Mouse (Mus musculus) frontal cortex, postnatal 25 days (tissue): ENCODE measurements around the gene Sema6d.
"Not testable (repeated sequence)": the region's sequence is repeated elsewhere in the genome, so short reads cannot be mapped to it uniquely, and the experiment has no call there.

ENCODE experiments used
- DNase-seq, 2 experiments: peaks; one replicate each; pipeline ENCODE4 v3.0.0; 2022; ENCODE audit warnings: low spot score in 2 of 2

Gene Sema6d

DNA sequence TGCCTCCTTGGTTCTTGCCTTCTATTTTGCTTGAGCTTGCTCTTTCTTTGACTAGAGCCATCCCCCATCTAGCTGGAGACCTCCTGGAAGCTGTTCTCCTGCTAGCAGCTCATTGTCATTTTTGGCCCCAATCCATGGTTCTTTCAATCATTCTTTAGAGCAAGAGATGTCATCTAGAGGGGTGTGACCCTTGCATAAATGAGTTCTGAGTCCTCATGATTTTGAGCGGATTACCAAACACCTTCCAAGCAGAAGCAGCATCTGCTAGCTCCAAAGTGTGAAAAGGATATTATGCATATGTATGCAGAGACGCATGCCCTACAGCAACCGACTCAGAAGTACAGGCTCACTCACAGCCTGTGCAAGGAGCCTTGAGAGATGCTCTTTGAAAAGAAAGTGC lies 201.4 kb downstream of the Sema6d start:
- peak in 1 of 2 experiments; percentile 8 for DNase-seq

DNA sequence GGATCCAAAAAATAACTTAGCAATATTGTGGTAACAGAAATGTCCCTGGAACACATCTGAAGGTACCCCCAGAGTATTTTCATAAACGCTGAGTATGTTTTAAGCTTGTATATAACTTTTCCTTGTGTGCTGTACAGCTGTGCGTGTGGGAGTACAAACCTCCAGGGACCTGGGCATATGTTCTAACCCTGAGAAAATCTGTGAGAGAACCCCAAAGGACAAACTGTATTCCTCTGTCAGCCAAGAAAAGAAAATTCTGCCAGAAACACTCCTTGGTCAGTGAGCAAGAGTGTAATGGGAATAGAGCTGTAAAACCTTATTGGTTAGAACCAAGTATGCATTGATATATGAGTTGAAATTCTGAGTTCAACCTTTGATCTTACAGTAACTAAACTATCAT lies 203.8 kb downstream of the Sema6d start:
- no peak for DNase-seq

DNA sequence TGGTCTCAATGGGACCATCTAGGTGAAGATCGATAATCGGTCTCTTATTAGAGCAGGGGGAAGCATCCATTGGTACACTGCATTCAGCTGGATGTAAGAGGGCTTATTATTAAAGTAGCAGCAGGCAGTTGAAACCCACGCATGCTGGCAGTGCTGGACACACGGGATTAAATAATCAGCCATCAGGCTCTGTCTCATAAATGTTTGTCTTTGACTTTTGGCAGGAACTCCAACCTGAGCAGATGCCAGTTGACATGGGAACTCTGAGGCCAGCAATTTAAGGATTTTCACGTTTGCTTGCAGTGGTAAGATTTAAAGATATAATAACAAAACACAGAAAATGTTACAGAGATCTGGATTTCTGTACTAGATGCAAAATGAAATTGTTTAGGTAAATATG lies 208.6 kb downstream of the Sema6d start:
- no peak for DNase-seq

DNA sequence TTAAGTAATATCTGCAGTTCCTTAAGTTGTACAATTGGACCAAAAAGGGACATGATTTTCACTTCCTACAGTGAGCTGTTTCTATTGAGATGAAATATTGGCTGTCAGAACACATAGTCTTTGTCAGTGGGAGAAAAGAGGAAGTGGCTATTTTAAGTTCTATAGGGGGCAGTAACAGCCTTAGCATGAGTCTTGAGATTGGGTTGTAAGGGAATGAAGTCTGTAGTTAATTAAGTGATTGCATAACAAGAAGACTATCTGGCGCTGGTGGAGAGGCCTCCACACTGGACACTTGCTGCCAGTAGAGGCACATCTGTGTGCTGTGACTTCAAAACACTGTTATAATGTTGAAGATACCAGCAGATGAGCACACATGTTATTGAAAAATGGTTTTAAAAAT lies 209.1 kb downstream of the Sema6d start:
- no peak for DNase-seq

DNA sequence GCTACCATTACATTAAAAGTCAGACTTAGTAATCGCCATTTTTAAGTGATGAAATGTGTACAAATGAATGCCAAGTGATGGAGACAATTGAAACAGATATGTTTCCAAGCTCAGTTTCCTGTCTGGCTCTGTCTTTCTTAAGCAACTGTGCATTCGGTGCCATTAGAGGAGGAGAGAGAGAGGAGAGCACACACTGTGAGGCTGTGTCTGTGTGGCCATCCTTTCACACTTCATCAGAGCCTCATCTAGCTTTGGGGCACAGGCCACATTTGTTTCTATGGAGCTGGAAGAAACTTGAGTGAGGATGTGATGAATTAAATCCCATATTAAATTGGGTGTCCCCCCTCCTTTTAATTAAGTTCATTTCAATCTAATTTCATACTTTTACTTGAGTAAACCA lies 218.8 kb downstream of the Sema6d start:
- DNase-seq, result no peak

DNA sequence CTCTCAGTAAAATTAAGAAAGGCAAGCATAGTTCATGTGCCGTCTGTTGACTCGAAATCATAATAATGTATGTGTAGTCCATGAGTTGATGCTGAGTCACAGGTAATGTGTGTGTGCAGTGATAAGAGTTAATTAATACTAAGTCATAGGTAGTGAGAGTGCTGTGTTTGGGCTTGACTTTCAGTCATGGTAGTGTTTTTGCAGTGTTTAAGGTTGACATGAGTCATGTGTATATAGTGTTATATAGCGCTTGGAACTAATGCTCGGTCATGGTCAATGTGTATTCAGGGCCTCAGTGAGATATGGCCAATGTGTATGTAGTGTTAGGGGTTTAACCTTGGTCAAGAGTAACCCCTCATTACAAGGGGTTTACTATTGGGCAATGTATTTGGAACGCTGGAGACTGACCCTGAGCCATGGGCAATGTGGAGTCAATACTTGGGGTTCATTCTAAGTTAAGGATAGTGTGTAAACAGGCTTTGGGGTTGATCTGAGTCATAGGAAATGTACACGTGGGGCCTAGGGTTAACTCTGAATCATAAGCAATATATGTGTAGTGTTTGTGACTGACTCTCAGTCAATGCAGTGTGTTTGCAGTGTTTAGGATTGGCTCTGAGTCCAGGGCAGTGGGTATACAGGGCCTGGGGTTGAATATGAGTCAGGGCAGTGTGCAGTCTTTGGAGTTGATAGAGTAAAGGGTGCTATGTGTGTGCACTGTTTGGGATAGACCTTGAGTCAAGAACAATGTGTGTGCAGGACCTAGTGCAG lies 219.8 kb downstream of the Sema6d start:
- no peak for DNase-seq

DNA sequence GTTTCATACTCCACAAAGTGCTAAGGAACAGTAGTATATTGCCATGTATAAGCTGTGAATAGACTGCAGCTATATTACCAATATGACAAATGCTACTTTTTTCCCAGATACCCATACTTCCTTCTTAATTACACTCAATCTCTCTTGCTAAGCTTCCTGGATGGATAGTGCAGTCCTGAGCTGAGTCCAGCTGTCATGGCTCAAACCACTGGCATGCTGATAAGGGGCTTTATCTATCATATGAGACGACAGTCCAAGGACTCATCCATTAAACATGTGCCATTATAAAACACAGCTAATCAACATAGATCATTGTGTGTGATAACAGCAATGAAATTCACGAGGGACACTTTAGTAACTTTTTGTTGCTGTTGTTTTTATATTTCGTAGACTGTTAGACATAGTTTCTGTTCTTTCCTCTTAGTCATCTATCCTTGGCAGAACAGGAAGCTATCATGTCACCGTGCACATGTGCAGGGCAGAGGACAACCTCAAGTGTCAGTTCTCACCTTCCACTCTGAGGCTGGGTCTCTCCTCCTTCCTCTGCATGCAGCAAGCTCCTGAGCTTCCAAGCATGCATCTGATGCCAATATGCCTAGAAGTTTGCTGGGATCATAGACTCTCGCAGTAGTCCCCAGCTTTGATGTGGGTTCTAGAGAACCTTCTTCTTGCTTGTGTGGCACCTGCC lies 232.9 kb downstream of the Sema6d start:
- DNase-seq, result no peak

DNA sequence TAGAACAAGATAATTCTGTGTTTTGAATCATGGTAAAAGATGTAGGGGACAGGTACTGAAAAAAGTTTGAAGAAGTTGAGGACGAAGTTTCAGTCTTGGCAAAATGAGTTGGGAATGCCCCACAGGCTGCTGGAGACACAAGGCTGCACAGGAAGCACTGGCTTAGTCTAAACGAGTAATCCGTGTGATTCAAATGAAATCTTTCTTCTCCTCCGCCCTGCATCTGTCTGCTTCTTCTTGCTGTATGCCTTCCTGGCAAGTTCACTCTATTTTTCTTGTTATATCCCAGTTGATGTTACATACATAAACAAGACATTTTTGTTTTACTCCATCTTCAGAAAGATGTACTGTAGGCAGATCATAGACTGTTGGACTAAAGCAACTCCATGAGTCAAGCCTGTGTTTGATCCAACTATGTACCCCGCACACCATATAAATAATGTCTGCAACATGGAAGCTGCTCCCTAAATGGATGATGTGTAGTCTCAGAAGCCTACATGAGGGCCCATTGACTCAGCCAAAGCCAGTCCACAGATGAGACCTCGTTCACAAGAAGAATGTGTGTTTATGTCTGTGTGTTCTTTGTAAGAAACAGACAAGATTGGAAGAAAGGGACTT lies 234.4 kb downstream of the Sema6d start:
- DNase-seq, result no peak

DNA sequence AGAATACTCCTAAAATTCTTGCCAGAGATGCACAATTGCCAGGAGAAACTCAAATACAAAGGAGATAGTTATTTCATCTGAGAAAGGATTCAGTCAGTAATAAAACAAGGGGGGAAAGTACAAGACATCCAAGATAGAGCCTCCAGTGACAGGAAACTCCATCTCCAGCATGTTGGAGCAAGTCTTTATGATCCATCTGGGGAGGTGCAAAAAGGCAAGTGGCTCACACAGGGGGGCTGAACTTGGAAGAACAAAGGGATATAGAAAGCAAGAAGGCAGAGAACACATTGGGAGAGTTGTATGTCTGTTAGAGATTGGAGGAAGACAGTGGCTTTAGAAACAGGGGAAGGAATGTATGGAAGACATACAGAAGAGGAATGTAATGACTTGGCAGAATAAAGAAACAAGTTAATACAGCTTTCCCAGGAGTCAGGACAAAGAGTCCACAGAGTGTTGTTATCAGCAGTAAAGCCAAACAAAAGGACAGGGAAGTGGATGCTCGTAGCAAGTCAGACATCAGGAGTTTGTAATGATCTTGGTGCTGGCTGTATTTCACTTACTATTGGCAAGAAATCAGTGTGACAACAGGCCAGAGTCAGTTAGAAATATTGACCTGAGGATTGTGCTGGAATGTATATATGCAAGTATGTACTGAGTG lies 239.8 kb downstream of the Sema6d start:
- DNase-seq, result no peak

DNA sequence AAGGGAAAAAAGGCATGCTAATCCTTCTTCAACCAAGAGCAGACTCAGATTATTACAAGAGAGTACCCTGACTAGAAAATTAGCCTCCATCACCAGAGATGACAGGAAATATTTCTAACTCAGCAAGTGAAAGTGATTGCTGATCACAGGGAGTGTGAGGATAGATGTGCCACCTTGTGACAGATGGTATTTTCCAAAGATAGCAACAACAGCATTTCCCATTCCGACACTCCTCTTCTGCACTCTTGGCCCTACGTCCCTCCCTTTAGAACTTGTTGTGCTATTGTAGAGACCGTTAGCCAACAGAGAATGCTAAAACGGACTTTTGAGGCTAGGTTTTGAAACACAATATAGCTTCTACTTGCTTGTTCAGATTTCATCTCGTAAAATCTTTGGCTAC lies 243.1 kb downstream of the Sema6d start:
- no peak for DNase-seq

DNA sequence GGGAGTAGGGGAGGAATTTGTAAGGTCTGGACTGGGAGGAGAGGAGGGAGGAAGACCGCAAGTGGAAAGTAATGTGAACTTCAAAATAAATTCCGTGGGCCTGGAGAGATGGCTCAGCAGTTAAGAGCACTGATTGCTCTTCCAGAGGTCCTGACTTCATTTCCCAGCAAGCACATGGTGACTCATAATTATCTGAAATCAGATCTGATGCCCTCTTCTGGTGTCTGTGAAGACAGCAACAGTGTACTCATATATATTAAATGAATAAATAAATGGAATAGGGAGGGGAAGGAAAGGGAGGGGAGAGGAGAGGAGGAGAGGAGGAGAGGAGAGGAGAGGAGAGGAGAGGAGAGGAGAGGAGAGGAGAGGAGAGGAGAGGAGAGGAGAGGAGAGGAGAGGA lies 244.9 kb downstream of the Sema6d start:
- DNase-seq, result not testable (repeated sequence)

DNA sequence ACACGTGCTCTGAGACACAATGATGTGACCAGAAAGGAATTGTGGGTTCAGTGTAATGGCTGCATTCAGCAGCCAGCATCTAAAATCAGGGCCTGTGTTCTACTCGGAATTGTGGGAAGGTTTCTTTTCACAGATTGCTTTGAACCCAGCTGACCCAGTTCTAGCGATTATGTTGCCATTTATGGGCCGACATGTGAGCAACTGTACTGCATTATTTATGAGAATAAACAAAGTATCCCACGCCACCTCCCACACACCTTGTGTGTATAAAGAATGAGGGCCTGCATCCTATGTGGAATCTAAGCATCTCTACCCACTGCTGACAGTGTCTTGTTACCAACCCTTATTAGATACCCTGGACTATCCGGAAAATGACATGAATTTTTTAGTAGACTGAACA lies 248.5 kb downstream of the Sema6d start:
- DNase-seq, result no peak

DNA sequence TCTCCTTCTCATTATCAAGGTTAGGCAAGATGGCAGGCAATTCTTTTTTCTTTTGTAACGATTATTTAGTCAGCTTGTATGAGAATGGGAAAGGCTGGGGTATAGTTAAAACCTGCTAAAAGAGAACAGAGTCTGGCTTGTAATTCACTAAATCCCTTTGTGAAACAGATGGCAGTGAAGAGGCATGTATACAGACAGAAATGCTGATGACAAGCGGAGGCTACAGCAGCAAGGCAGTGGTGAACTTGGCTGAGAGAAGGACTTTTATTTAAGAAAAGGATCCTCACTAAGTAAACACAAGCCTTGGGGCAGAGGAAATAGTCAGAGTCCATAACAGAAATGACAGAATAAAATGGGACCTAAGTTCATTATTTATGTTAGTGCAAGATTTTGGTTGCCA lies 264.4 kb downstream of the Sema6d start:
- no peak for DNase-seq

DNA sequence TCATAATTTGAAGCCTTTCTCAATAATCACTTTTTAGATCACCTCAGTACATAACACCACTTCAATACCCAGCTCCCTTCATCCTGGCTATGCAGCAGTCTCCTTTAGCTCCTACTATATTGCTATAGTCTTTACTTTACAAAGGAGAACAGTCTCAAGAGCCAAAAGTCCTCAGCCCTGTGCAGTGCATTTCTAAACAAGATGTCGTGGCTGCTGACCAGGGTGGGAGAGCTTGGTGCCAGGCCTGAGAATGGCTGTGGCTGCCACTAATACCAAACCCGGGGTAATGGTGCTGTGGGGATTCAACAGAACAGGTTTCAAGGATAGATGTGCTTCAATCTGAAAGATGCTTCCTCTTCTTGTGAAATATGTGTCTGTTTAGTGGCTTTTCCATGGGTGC lies 264.9 kb downstream of the Sema6d start:
- DNase-seq, result no peak

DNA sequence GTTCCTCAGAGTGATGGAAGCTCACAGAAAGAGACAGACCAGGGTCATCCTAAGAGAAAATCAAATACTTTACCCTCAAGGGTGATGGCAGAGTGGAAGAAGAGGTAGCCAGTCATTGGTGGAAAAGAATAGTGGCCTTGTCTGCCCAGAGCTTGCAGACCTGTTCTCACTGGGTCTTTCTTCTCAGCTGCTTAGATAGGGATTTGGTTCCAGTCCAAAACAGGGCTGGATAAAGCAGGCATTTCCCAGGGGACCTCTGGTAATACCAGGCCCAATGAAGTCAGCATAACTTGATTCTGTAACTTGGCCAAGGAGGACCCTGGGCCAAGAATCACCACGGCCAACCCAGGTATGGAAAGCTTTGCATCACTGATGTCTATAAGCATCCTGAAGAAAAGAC lies 279.5 kb downstream of the Sema6d start:
- no peak for DNase-seq

DNA sequence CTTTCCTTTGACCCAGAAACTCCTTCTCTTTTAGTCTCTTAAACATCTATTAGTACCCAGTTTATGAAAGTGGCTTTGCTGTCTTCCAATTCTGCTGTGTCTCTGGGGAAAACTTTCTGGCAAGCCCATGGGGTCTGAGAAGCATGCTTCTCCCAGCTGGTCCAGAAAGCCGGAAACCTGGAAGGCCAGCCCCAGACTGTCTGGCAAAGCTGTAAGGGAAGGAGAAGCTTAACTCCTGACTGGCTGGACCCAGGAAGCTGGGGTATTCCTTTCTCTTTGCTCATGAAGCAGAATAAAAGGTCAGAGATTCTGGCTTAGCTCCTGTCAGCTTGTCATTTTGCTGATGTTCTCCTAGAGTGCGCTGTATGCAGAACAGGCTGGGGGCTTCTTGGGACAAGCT lies 280.2 kb downstream of the Sema6d start:
- DNase-seq, result no peak

DNA sequence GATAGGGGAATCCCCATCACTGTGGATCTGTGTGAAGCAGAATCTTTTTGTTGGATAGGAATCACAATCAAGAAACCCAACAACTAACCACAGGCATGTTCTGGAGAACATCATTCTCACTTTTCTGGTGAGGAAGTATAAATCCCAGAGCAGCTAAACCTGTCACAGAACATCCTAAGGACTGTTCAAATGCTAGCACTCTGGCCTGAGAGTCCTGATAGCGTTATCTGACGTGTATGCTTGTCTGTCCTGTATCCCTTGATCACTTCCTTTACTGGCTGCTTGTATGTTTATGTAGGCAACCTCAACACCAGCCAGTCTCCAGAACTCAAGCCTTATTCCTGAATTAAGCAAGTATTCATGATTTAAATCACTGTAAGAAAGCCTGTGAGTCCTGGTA lies 281.6 kb downstream of the Sema6d start:
- DNase-seq, result no peak

DNA sequence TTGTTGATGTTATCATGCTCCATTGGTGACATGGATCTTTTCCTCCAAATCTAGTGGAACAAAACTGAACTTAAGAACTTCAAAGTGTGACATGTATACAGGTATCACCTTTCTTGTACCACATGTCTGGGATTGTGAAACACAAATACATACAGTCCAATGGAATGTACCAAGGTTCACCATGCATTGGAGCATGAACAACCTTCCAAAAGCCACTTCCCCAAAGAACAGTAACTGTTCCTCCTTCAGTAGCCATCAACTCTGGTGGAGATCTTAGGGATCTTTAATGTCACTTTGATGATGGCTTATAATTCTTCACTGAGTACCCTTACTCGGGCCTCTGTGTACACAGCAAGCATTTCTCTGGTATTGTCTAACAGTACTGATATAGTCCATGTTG lies 295.3 kb downstream of the Sema6d start:
- DNase-seq, result no peak

DNA sequence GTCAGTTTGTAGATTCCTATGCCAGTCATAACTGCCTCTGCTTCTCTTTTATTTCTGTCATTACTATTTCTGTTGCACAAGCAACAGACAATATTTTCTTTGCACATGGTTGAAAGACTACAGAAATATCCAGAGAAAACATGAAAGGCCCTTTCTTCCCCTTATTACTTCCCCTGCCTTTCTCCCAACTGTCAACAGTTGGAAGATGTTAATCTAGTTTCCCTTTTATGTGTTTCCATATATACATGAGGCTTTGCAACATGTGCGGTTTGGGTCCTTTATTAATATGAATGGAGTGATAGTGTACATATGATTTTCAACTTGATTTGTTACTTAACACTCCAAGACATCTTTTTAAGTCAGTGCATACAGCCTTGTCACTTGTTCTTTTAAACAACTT lies 296.0 kb downstream of the Sema6d start:
- DNase-seq, result no peak

DNA sequence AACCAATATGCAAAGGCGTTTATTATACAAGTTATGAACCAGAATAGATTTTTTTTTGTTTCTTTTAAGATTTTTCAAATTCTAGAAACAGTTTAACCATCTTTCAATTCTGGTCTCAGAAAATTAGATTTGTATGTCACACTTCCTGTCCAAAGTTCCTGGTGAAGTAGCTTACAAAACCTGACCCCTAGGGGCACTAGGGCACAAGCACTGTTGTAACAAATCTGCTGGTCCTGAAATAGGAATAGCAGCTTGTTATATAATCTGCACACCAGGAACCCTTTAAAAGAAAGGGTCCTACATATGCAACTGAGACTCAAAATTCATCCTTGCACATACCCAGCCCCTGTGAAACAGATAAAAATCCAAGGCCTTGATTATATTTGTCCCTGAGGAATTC lies 298.5 kb downstream of the Sema6d start:
- DNase-seq, result no peak

DNA sequence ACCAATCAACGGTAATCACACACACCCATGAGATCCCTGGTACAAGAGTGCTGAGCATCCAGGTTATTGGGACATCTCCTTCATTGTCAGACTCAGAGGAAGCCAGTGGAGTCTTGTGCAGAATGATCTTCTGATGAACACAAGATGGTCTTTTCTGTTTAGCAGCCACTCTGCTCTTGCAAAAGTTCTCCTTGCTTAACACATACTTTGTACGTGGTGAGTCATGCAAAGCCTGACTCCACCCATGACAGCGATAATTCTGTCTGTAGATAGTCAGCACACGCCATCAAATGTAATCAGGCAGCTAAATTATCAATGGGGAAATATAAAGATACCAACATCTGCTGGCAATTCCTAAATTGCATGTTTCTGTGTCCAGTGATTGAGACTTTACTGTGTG lies 307.0 kb downstream of the Sema6d start:
- DNase-seq, result no peak

DNA sequence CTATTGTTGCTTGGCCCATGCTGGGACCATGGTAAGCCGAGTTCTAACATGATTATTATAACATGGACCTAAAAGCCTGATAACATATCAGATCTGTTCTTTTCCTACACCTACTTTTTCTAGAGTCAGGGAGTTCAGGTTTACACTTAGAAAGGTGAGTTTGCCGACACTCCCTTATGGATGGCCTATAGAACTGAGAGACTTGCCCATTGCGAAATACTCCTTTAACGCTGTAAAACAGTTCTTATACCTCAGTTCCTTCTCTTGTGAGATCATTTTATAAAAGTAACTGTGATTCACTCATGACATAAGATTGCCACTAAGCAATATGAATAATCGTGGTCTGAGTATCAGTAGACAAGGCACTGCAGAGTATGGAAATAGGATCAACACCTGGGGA lies 307.5 kb downstream of the Sema6d start:
- DNase-seq, result no peak

DNA sequence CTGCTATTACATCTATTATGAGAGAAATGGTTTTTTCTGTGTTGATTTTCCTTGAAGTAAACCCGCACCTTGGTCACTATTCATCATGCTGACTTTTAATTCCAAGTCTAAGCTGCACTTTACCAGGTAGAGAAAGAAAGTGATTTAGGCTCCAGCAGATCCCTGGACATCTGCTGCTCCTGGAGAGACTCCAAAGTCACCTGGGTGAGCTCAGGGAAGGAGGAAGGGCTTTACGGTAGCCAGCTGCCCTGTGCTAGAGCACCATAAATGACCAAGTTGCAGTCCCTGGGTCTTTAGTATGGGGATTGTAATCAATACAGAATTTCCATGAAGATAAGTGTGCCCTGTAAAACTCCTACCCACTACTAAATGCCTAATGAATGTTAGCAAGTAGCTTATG lies 309.8 kb downstream of the Sema6d start:
- DNase-seq, result no peak
